Mouse (Mus musculus): ENCODE data around the gene Gsta4.
"Not testable (repeated sequence)": the region's sequence is repeated elsewhere in the genome, so short reads cannot be mapped to it uniquely, and the experiment has no call there.

Gsta4 gene

DNA sequence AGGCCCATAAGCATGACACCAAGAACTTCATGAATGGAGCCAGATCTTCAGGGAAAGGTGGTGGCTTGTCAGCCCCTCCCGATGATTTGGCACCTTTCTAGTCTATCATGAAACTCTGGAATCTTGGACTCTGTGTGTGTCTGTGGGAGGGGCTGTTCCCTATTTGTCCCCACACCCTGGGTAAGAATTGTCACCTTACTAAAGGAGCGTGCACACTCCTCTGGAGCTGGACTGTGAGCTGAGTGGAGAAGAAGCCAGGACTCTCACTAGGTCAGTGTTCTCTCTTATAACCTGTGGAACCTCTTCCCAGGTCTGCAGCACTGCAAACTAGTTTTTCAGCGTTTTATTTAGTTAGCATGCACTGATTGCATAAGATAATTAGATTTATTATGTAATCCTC, 47.9 kb downstream of the Gsta4 start, which contains the start of gene Gsta1:
Gene Gsta1, plus strand, starts transcription at position 196 of the 400 bp plus-strand sequence.
- DNase-seq (ENCODE audit: low read depth, low spot score) = not testable (repeated sequence)

DNA sequence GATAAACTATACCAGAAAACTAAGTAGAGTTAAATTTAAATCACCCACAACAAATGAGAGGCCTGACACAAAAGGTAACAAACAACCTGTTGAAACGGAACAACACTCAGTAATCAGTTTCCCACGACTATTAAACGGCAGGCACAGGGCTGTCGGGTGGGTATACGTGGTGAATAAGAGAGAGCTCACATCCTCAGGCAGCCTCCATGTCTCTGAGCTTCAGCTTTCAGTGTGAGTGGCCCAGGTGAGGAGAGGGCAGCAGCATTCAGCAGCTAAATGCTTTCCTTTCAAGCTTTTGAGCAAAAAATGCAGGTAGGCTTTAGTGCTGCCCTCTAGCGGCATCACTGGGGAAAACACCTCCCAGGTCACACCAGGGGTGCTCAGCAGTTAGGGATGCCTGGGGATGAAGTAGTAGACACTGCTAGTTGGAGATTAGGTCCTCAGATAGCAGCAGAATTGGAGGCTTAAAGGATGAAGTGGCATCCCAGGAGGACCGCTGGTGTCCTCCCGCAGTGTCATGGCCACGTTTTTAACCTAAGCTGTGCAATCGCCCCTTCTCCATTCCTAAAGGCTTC, 50.6 kb downstream of the Gsta4 start:
- not testable (repeated sequence) for DNase-seq (ENCODE audit: low read depth, low spot score)

DNA sequence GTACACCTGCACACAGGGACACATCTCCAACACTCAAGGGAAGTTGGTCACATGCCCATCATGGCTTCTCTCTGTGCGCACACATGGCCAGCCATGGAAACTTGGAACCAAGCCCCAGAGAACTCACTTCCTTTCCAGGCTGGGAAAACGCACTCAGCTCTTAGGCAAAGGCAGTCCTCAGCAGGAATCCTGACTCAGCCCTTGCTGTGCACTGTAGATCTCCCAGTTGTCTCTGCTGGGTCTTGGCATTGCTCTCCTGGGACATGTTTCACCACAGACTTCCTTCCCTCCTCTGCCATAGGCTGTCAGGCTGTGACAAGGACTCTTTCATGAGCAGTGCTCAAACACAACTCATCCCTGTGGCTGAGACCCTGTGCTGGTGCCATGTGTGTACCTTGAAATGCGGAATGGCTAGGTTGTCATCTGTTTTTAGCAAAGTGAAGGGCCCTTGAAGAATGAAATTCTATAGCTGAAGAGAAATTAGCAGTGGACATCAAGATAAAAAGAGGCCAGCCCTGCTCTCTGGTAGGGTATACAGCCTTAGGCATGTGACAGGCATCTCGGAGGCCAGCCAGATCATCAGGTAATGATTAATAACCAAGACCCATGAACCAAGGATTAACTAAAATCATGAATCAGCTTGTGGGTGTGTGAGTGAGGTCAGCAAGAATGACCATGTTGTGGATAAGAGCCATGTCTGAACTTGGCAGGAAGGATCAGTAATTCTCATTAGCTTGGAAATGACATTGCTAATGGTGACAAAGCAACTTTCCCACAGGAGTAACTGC, 73.3 kb downstream of the Gsta4 start:
- not testable (repeated sequence) for DNase-seq (ENCODE audit: low read depth, low spot score)

DNA sequence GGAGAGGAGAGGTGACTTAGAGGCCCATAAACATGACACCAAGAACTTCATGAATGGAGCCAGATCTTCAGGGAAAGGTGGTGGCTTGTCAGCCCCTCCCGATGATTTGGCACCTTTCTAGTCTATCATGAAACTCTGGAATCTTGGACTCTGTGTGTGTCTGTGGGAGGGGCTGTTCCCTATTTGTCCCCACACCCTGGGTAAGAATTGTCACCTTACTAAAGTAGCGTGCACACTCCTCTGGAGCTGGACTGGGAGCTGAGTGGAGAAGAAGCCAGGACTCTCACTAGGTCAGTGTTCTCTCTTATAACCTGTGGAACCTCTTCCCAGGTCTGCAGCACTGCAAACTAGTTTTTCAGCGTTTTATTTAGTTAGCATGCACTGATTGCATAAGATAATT, 74.3 kb downstream of the Gsta4 start, which contains the start of gene Gm3776:
Gene Gm3776, plus strand, starts transcription at position 216 of the 400 bp plus-strand sequence.
- not testable (repeated sequence) for DNase-seq (ENCODE audit: low read depth, low spot score)

Data from embryo, embryonic 11.5 days (tissue).